Mouse (Mus musculus): ENCODE results near the gene Gm10322. TPM values are rescaled to one million over a fixed set of nuclear protein-coding genes. Genes with fewer than 3 reads are reported as not detected.

The Gm10322 gene
- polyA plus RNA-seq, 1 experiment from 2014 or later = not detected

DNA sequence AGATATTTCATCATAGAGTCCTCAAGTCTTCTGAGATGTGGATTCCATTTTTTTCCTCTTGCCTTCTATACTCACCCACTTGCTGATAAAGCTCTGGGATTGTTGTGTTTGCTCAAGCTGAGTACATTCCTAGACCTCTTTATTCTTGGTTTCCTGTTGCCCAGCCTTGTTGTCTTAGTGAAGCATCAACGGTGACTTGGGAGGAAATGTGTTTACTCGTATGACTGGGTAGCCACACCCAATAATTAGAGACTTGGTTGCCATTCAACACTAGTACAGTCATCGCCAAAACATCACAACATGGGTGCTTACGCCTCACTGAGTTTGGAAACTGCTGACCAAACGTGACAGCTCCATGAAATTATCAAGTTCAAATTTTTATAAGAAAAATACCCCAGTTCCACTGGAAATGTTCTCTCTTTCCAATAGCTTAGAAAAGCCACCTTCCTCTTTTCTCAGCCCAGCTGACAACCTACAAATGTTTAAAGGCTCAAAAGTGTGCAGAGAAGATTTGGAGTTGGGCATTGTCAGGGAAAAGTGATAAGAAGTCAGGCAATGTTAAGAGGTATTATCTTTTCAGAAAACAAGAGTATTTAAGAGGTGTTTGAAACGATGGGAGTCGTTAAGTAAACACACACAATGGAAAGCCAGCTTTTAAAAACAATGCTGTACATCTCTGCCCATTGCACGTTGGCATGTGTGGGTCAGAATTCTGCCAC lies 27.0 kb downstream of the Gm10322 start:
- WGBS = 70% methylated on average over 8 of the region's 8 CpGs
- Histone ChIP-seq H3K9me3 (replicated peaks; ENCODE audit: control insufficient read depth, low read length) (no peaks in the 10 kb centered on the region), H3K4me3 (ENCODE audit: low read depth, low read length) (no peak overlapping the region), H3K27ac (replicated peaks; ENCODE audit: low read depth, low read length) (no peak overlapping the region), H3K27me3 (ENCODE audit: control insufficient read depth, insufficient read depth, low read length) (no peaks in the 10 kb centered on the region), H3K9ac (replicated peaks; ENCODE audit: low read length) (no peak overlapping the region), H3K4me1 (ENCODE audit: control insufficient read depth, insufficient read depth, low read length) (no peaks in the 10 kb centered on the region), H3K36me3 (replicated peaks; ENCODE audit: control insufficient read depth, insufficient read depth, low read depth, low read length) (no peaks in the 10 kb centered on the region), H3K4me2 (ENCODE audit: low read depth, low read length) (no peak overlapping the region)
- no peak for DNase-seq (ENCODE audit: low spot score)
- no peak for ATAC-seq (replicated peaks; ENCODE audit: insufficient number of reproducible peaks, low FRiP score, low TSS enrichment, low read depth)

DNA sequence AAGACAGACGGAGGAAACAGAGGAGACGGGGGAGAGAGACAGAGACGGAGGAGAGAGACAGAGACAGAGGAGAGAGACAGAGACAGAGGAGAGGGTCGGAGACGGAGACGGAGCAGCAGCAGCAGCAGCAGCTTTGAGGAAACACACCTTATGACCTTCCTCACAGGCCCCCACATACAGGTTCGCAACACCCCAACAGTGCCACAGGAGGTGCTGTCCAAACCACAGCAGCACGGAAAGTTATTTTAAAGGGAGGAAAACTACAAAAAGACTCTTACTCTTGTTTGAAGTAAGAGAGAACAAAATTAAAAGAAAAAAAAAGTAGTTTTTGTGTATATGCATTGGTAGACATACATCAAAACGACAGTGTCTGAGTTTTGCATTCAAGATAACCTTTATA lies 27.8 kb downstream of the Gm10322 start:
- Histone ChIP-seq H3K9me3 (replicated peaks; ENCODE audit: control insufficient read depth, low read length) (no peaks in the 10 kb centered on the region), H3K4me2 (ENCODE audit: low read depth, low read length) (no peak overlapping the region), H3K9ac (replicated peaks; ENCODE audit: low read length) (no peak overlapping the region), H3K36me3 (replicated peaks; ENCODE audit: control insufficient read depth, insufficient read depth, low read depth, low read length) (no peaks in the 10 kb centered on the region), H3K4me3 (ENCODE audit: low read depth, low read length) (no peak overlapping the region), H3K27ac (replicated peaks; ENCODE audit: low read depth, low read length) (no peak overlapping the region), H3K4me1 (ENCODE audit: control insufficient read depth, insufficient read depth, low read length) (no peaks in the 10 kb centered on the region), H3K27me3 (ENCODE audit: control insufficient read depth, insufficient read depth, low read length) (no peaks in the 10 kb centered on the region)
- ATAC-seq (replicated peaks; ENCODE audit: insufficient number of reproducible peaks, low FRiP score, low TSS enrichment, low read depth) (no peak), DNase-seq (ENCODE audit: low spot score) (no peak)
- 84% methylated on average over 9 of the region's 9 CpGs for whole genome bisulfite sequencing

DNA sequence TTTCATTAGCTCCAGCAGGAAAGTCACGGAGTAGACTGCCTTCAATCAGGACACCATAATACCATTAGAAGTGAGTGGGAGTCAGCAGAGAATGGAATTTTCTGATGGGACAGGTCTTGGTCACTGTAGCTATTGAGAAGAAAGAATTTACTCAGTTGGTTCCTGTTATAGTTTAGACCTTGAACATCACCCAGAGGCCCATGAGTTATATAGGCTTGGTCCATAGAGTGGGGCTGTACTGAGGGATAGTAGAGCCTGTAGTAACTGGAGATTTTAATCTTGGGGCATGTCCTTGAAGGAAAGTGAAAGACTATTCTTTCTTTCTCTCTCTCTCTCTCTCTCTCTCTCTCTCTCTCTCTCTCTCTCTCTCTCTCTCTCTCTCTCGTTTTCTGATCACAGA lies 28.8 kb downstream of the Gm10322 start:
- 63% methylated on average over 2 of the region's 2 CpGs for WGBS
- no peak overlapping the region for H3K27ac ChIP-seq (replicated peaks; ENCODE audit: low read depth, low read length)
- ATAC-seq (replicated peaks; ENCODE audit: insufficient number of reproducible peaks, low FRiP score, low TSS enrichment, low read depth) (no peak), DNase-seq (ENCODE audit: low spot score) (no peak)
- no peaks in the 10 kb centered on the region for H3K27me3 ChIP-seq (ENCODE audit: control insufficient read depth, insufficient read depth, low read length)
- no peaks in the 10 kb centered on the region for H3K4me1 ChIP-seq (ENCODE audit: control insufficient read depth, insufficient read depth, low read length)
- no peak overlapping the region for H3K4me2 ChIP-seq (ENCODE audit: low read depth, low read length)
- no peak overlapping the region for H3K9ac ChIP-seq (replicated peaks; ENCODE audit: low read length)
- H3K9me3 ChIP-seq (replicated peaks; ENCODE audit: control insufficient read depth, low read length) = no peaks in the 10 kb centered on the region
- H3K4me3 ChIP-seq (ENCODE audit: low read depth, low read length) = no peak overlapping the region
- no peaks in the 10 kb centered on the region for H3K36me3 ChIP-seq (replicated peaks; ENCODE audit: control insufficient read depth, insufficient read depth, low read depth, low read length)

DNA sequence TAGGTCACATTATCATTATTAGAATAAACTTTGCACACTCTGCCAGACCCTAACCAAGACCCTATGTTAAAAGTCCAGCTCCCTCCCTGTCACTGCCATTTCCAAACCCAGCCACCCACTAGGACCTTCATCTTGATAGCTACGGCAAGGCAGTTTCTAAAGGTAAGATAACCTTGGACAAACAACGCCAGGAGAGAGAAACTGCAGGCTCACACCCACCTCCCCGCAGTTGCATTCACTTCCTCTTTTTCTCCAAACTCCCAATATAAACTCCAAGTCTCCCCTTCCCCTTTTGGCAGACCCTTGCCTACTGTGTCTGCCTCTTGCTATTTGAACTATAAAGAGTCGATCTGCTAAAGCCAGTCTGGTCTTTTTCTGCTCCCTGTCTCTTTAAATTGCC lies 29.3 kb downstream of the Gm10322 start:
- H3K9me3 ChIP-seq (replicated peaks; ENCODE audit: control insufficient read depth, low read length) = no peaks in the 10 kb centered on the region
- no peaks in the 10 kb centered on the region for H3K27me3 ChIP-seq (ENCODE audit: control insufficient read depth, insufficient read depth, low read length)
- H3K36me3 ChIP-seq (replicated peaks; ENCODE audit: control insufficient read depth, insufficient read depth, low read depth, low read length) = no peaks in the 10 kb centered on the region

DNA sequence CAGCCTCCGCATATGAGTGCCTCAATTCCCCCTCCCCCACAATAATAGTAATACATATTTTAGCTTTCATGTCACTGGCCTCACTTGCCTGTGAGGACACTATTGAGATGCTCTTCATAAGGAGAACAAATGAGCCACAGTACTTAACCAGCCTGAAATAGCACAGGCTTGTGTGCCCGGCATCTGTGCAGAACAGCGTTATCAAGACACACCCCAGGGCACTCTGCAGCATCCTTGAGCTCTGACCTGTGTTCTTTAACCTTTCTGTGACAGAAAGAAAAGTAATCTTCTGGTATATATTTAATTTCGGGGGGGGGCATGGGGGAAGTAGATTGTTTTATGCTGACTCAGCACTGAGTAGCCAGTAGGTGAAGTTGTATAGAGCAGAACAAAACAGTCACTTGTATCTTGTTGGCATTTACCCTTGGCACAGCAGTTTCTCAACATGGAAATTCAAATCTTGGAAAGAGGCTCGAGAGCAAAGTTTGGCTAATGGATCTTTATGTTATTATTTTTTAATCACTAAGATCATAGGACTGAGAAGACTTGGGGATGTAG lies 31.0 kb downstream of the Gm10322 start:
- no peaks in the 10 kb centered on the region for H3K9me3 ChIP-seq (replicated peaks; ENCODE audit: control insufficient read depth, low read length)
- H3K9ac ChIP-seq (replicated peaks; ENCODE audit: low read length) = no peak overlapping the region
- no peak overlapping the region for H3K4me2 ChIP-seq (ENCODE audit: low read depth, low read length)
- H3K27ac ChIP-seq (replicated peaks; ENCODE audit: low read depth, low read length) = no peak overlapping the region
- WGBS = 82% methylated on average over 5 of the region's 5 CpGs
- no peaks in the 10 kb centered on the region for H3K4me1 ChIP-seq (ENCODE audit: control insufficient read depth, insufficient read depth, low read length)
- DNase-seq (ENCODE audit: low spot score) (no peak), ATAC-seq (replicated peaks; ENCODE audit: insufficient number of reproducible peaks, low FRiP score, low TSS enrichment, low read depth) (no peak)
- H3K36me3 ChIP-seq (replicated peaks; ENCODE audit: control insufficient read depth, insufficient read depth, low read depth, low read length) = no peaks in the 10 kb centered on the region
- no peaks in the 10 kb centered on the region for H3K27me3 ChIP-seq (ENCODE audit: control insufficient read depth, insufficient read depth, low read length)
- no peak overlapping the region for H3K4me3 ChIP-seq (ENCODE audit: low read depth, low read length)

More for the DNA sequence above, 29.3 kb downstream of the Gm10322 start:
- Histone ChIP-seq H3K4me3 (ENCODE audit: low read depth, low read length) (no peak overlapping the region), H3K9ac (replicated peaks; ENCODE audit: low read length) (no peak overlapping the region), H3K4me2 (ENCODE audit: low read depth, low read length) (no peak overlapping the region), H3K27ac (replicated peaks; ENCODE audit: low read depth, low read length) (no peak overlapping the region), H3K4me1 (ENCODE audit: control insufficient read depth, insufficient read depth, low read length) (no peaks in the 10 kb centered on the region)
- WGBS = 78% methylated on average over 4 of the region's 4 CpGs
- DNase-seq (ENCODE audit: low spot score) (no peak), ATAC-seq (replicated peaks; ENCODE audit: insufficient number of reproducible peaks, low FRiP score, low TSS enrichment, low read depth) (no peak)

DNA sequence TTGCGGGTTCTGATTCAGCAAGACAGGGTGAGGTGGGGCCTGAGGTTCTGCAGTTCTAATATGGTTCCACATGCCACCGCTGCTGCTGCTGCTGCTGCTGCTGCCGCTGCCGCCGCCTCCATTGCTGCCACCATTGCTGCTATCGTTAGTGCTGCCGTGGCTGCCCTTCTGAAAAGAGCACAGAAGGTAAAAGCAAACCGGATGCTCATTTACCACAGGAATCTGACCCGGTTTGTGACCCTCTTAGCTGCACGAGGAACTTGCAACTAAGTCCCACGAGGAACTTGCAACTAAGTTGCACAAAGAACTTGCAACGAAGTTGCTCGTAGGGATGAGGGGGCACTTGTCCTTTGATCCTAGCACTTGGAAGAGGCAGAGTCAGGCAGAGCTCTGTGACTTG lies 40.9 kb downstream of the Gm10322 start:
- ATAC-seq (replicated peaks; ENCODE audit: insufficient number of reproducible peaks, low FRiP score, low TSS enrichment, low read depth) (no peak), DNase-seq (ENCODE audit: low spot score) (no peak)
- WGBS = 80% methylated on average over 13 of the region's 13 CpGs
- H3K27me3 ChIP-seq (ENCODE audit: control insufficient read depth, insufficient read depth, low read length) = no peaks in the 10 kb centered on the region
- no peaks in the 10 kb centered on the region for H3K9me3 ChIP-seq (replicated peaks; ENCODE audit: control insufficient read depth, low read length)
- no peak overlapping the region for H3K9ac ChIP-seq (replicated peaks; ENCODE audit: low read length)
- H3K27ac ChIP-seq (replicated peaks; ENCODE audit: low read depth, low read length) = no peak overlapping the region
- no peaks in the 10 kb centered on the region for H3K4me1 ChIP-seq (ENCODE audit: control insufficient read depth, insufficient read depth, low read length)
- no peak overlapping the region for H3K4me2 ChIP-seq (ENCODE audit: low read depth, low read length)
- H3K4me3 ChIP-seq (ENCODE audit: low read depth, low read length) = no peak overlapping the region
- H3K36me3 ChIP-seq (replicated peaks; ENCODE audit: control insufficient read depth, insufficient read depth, low read depth, low read length) = no peaks in the 10 kb centered on the region

DNA sequence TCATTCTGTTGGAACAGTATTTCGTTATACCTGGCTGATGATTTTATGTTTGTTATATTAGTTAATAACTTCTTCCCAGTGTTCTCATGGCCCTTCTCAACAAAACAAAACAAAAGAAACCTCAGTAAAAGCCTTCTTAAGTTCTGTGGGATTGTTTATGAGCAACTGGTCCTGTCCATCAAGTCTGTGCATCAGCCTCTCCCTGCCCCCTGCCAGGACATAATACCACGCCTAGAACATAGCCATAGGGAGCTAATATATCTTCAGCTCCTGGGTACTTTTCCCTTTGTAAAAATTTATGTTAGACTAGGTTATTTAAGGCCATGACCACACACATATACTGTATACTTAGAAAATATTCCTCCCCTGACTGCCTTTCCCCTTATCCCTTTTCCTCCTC lies 48.9 kb downstream of the Gm10322 start:
- no peak for ATAC-seq (replicated peaks; ENCODE audit: insufficient number of reproducible peaks, low FRiP score, low TSS enrichment, low read depth)

DNA sequence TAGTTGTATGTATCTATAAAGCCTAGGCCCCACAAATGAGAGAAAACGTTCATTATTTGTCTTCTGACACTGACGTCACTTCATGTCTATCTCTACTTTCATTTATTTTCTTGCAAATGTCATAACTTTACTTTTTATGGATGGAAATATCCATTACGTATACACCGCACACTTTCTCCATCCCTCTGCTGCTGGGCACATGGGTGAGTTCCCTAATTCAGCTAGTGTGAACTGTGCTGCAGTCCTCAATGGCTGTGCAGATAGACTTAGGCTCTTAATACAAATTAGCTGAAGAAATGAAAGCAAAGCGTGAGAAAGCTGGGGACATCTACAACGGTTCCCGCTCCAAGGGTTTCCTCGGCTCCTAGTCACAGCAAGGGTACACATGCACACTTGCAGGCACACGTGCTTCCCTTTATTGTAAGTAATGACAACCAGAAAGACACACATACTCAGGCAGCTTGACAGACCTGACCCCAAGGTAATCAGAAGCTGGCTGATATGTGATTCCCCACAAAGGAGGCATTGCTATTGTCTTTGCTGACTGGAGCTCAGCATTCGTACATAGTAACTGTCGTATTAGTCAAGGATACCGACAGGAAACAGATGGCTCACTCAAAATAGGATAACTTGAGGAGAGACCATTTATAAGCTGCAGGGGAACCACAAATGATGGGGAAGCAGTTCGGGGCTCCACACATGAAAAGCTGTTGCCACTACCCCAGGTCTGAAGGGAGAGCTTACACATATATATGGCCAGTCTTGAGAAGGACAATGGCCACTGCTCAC lies 49.8 kb downstream of the Gm10322 start:
- 75% methylated on average over 13 of the region's 13 CpGs for WGBS
- no peaks in the 10 kb centered on the region for H3K36me3 ChIP-seq (replicated peaks; ENCODE audit: control insufficient read depth, insufficient read depth, low read depth, low read length)
- H3K4me1 ChIP-seq (ENCODE audit: control insufficient read depth, insufficient read depth, low read length) = no peaks in the 10 kb centered on the region
- ATAC-seq (replicated peaks; ENCODE audit: insufficient number of reproducible peaks, low FRiP score, low TSS enrichment, low read depth) (no peak), DNase-seq (ENCODE audit: low spot score) (no peak)
- no peak overlapping the region for H3K27ac ChIP-seq (replicated peaks; ENCODE audit: low read depth, low read length)
- no peak overlapping the region for H3K4me2 ChIP-seq (ENCODE audit: low read depth, low read length)
- no peak overlapping the region for H3K9ac ChIP-seq (replicated peaks; ENCODE audit: low read length)
- no peaks in the 10 kb centered on the region for H3K27me3 ChIP-seq (ENCODE audit: control insufficient read depth, insufficient read depth, low read length)
- H3K9me3 ChIP-seq (replicated peaks; ENCODE audit: control insufficient read depth, low read length) = no peaks in the 10 kb centered on the region
- H3K4me3 ChIP-seq (ENCODE audit: low read depth, low read length) = no peak overlapping the region

More for the DNA sequence above, 48.9 kb downstream of the Gm10322 start:
- no peak overlapping the region for H3K4me2 ChIP-seq (ENCODE audit: low read depth, low read length)
- no peaks in the 10 kb centered on the region for H3K4me1 ChIP-seq (ENCODE audit: control insufficient read depth, insufficient read depth, low read length)
- H3K27me3 ChIP-seq (ENCODE audit: control insufficient read depth, insufficient read depth, low read length) = no peaks in the 10 kb centered on the region
- H3K9ac ChIP-seq (replicated peaks; ENCODE audit: low read length) = no peak overlapping the region
- no peak for DNase-seq (ENCODE audit: low spot score)
- H3K4me3 ChIP-seq (ENCODE audit: low read depth, low read length) = no peak overlapping the region
- H3K27ac ChIP-seq (replicated peaks; ENCODE audit: low read depth, low read length) = no peak overlapping the region
- WGBS = 77% methylated on average over 2 of the region's 2 CpGs
- H3K36me3 ChIP-seq (replicated peaks; ENCODE audit: control insufficient read depth, insufficient read depth, low read depth, low read length) = no peaks in the 10 kb centered on the region
- no peaks in the 10 kb centered on the region for H3K9me3 ChIP-seq (replicated peaks; ENCODE audit: control insufficient read depth, low read length)

Data from embryonic facial prominence, embryonic 11.5 days (tissue).